Mouse (Mus musculus) megakaryocyte, embryonic 14.5 days (primary cell): ENCODE measurements at regions not wholly inside any gene's neighbourhood (a gene's known extent, or its start where the extent isn't known, plus 50 kb on each side); places are given as distances from the start of the nearest gene placed in this dataset.
"Not testable (repeated sequence)": the region's sequence is repeated elsewhere in the genome, so short reads cannot be mapped to it uniquely, and the experiment has no call there.

Experiments
- H3K27me3 ChIP-seq: replicated peaks from 2 replicates; pipeline ENCODE3; 2012; ENCODE audit warnings: inconsistent platforms
- H3K36me3 ChIP-seq: replicated peaks from 2 replicates; pipeline ENCODE3; 2012; ENCODE audit warnings: low read length, inconsistent platforms, mixed read lengths
- H3K4me1 ChIP-seq: 2 replicates; pipeline ENCODE4 v1.6.1; 2012; ENCODE audit warnings: inconsistent platforms
- H3K4me3 ChIP-seq: replicated peaks from 2 replicates; pipeline ENCODE3; 2012; ENCODE audit warnings: moderate library complexity, mild to moderate bottlenecking, inconsistent platforms
- H3K9me3 ChIP-seq: 2 replicates; pipeline ENCODE4 v1.6.1; 2012; ENCODE audit warnings: inconsistent platforms
- FLI1 ChIP-seq: IDR thresholded peaks from 2 replicates; pipeline ENCODE4 v1.6.1; 2012; ENCODE audit warnings: low read length, inconsistent platforms, mixed read lengths
- GATA1 ChIP-seq: IDR thresholded peaks from 3 replicates; pipeline ENCODE4 v1.6.1; 2012; ENCODE audit warnings: mixed read lengths, low read length, inconsistent platforms, borderline replicate concordance

- Histone ChIP-seq H3K27me3 (no peaks in the 10 kb centered on the region), H3K9me3 (peaks cover 59% of the 10 kb centered on the region)
- TF ChIP-seq GATA1 = peak; percentile 42; the same call in 1 of the 3 replicates
- no peak for TF ChIP-seq FLI1
Observed at GRCm38 (mm10) chr4:3079901-3080300, 87.2 kb upstream of the Vmn1r2 start.

GRCm38 (mm10) chr4:3080385-3081125 is 86.6 kb upstream of the Vmn1r2 start:
- Histone ChIP-seq H3K9me3 (peaks cover 66% of the 10 kb centered on the region), H3K27me3 (no peaks in the 10 kb centered on the region), H3K4me1 (no peaks in the 10 kb centered on the region; the same call in 1 of the 2 replicates), H3K4me3 (peak overlapping the region; percentile 44), H3K36me3 (no peaks in the 10 kb centered on the region)
- TF ChIP-seq GATA1 = no peak

More at GRCm38 (mm10) chr4:3079901-3080300, 87.2 kb upstream of the Vmn1r2 start:
- H3K4me3 ChIP-seq = peak overlapping the region; percentile 13
- H3K36me3 ChIP-seq = no peaks in the 10 kb centered on the region
- no peaks in the 10 kb centered on the region; the same call in 1 of the 2 replicates for H3K4me1 ChIP-seq

DNA sequence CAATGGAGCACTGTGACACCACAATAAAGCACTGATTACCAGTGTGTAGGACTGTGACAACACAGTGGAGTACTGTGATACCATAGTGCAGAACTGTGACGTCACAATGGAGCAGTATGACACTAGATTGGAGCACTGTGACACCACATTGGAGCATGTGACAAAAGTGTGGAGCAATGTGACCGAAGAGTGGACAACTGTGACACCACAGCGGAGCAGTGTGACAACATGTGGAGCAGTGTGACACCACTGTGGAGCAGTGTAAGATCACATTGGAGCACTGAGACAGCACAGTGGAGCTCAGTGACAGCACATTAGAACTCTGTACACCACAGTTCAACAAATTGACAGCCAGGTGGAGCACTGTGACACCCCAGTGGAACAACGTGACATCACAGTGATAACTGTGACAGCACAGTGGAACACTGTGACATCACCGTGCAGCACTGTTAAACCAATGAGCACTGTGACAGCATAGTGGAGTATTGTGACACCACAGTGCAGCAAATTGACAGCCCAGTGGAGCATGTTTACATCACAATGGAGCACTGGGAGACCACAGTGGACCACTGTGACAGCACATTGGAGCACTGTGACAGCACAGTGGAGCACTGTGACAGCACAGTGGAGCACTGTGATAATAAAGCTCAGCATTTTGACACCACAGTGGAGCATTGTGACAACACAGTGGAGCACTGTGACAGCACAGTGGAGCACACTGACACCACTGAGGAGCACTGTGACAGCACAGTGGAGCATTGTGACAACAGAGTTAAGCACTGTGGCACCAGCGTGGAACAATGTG is 85.8 kb upstream of the Vmn1r2 start:
- Histone ChIP-seq H3K36me3 (no peaks in the 10 kb centered on the region), H3K4me1 (no peaks in the 10 kb centered on the region; the same call in 1 of the 2 replicates), H3K27me3 (no peaks in the 10 kb centered on the region), H3K9me3 (peaks cover 73% of the 10 kb centered on the region), H3K4me3 (peak overlapping the region; percentile 44)
- TF ChIP-seq FLI1 (no peak), GATA1 (no peak)

DNA sequence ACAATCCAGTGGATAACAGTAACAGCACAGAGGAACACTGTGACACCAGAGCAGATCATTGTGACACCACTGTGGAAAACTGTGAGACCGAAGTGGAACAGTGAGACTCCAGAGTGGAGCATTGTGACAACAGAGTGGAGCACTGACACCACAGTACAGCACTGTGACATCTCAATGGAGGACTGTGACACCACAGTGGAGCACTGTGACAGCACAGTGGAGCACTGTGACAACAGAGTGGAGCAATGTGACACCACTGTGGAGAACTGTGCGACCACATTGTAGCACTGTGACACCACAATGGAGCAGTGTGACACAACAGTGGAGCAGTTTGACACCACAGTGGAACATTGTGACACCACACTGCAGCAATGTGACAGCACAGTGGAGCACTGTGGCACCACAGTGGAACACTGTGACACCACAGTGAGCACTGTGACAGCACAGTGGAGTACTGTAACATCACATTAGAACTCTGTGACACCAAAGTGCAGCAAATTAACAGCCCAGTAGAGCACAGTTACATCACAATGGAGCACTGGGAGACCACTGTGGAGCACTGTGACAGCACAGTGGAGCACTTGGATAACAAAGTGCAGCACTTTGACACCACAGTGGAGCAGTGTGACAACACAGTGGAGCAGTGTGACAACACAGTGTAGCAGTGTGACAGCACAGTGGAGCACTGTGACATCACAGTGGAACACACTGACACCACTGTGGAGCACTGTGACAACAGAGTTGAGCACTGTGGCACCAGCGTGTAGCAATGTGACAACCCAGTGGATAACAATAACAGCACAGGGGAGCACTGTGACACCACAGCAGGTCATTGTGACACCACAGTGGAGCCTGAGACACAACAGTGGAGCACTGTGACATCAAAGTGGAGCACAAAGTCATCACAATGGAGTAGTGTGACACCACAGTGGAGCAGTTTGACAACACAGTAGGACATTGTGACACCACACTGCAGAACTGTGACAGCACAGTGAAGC is 84.9 kb upstream of the Vmn1r2 start:
- Histone ChIP-seq H3K9me3 (peaks cover 73% of the 10 kb centered on the region), H3K27me3 (no peaks in the 10 kb centered on the region), H3K36me3 (no peaks in the 10 kb centered on the region), H3K4me3 (peak overlapping the region; percentile 2), H3K4me1 (no peaks in the 10 kb centered on the region; the same call in 1 of the 2 replicates)
- no peak for TF ChIP-seq FLI1
- no peak; the same call in 2 of the 3 replicates for TF ChIP-seq GATA1

GRCm38 (mm10) chr4:3083161-3084020 is 83.7 kb upstream of the Vmn1r2 start:
- no peaks in the 10 kb centered on the region; the same call in 1 of the 2 replicates for H3K4me1 ChIP-seq
- H3K4me3 ChIP-seq = peak overlapping the region; percentile 2
- H3K9me3 ChIP-seq = peaks cover 76% of the 10 kb centered on the region
- H3K27me3 ChIP-seq = no peaks in the 10 kb centered on the region
- TF ChIP-seq GATA1 = peak; percentile 61; the same call in 2 of the 3 replicates
- no peak for TF ChIP-seq FLI1
- H3K36me3 ChIP-seq = no peaks in the 10 kb centered on the region

- peaks cover 77% of the 10 kb centered on the region for H3K9me3 ChIP-seq
- H3K36me3 ChIP-seq = no peaks in the 10 kb centered on the region
- TF ChIP-seq GATA1 (0 out of 3 replicates have a peak, but pooled peaks have one; percentile 37), FLI1 (no peak)
- H3K4me3 ChIP-seq = peak overlapping the region; percentile 21
- no peaks in the 10 kb centered on the region; the same call in 1 of the 2 replicates for H3K4me1 ChIP-seq
- H3K27me3 ChIP-seq = no peaks in the 10 kb centered on the region
Observed at GRCm38 (mm10) chr4:3084021-3084545, 83.0 kb upstream of the Vmn1r2 start.

- Histone ChIP-seq H3K36me3 (no peaks in the 10 kb centered on the region), H3K4me1 (no peaks in the 10 kb centered on the region; the same call in 1 of the 2 replicates), H3K27me3 (no peaks in the 10 kb centered on the region), H3K4me3 (peak overlapping the region; percentile 24), H3K9me3 (peaks cover 75% of the 10 kb centered on the region)
- TF ChIP-seq GATA1 (no peak; the same call in 2 of the 3 replicates), FLI1 (no peak)
Observed at GRCm38 (mm10) chr4:3085456-3086448, 81.4 kb upstream of the Vmn1r2 start.

- not testable (repeated sequence) for H3K4me3 ChIP-seq, H3K36me3 ChIP-seq, H3K27me3 ChIP-seq, H3K4me1 ChIP-seq
- peaks cover 59% of the 10 kb centered on the region for H3K9me3 ChIP-seq
Observed at GRCm38 (mm10) chr4:3087616-3088015, 79.5 kb upstream of the Vmn1r2 start.
